Mouse (Mus musculus) hindbrain, postnatal 0 days (tissue): ENCODE data around the gene Pex11a. TPM values are rescaled to one million over a fixed set of nuclear protein-coding genes. Genes with fewer than 3 reads are reported as not detected.

ENCODE experiments used
- ATAC-seq: fragments of 200-750 bp; cut with Nextera tagmentation; 2 replicates; pipeline ENCODE4 v1.8.0; 2017; ENCODE audit warnings: mild to moderate bottlenecking, moderate TSS enrichment, moderate library complexity
- DNase-seq: peaks from one replicate; pipeline ENCODE4 v3.0.0-alpha.2; 2015; ENCODE audit warnings: low spot score
- H3K27ac ChIP-seq: fragments of 300-500 bp; sonication (generic); 2 replicates; pipeline ENCODE4 v1.5.1; 2014; ENCODE audit warnings: mild to moderate bottlenecking
- H3K27me3 ChIP-seq: fragments of 300-500 bp; sonication (generic); 2 replicates; pipeline ENCODE4 v1.6.1; 2014; ENCODE audit warnings: low read length, mixed read lengths; ENCODE audit not compliant: insufficient read depth
- H3K36me3 ChIP-seq: fragments of 300-500 bp; sonication (generic); 2 replicates; pipeline ENCODE4 v1.6.1; 2014; ENCODE audit warnings: low read length, mixed read lengths; ENCODE audit not compliant: insufficient read depth
- H3K4me1 ChIP-seq: fragments of 300-500 bp; sonication (generic); 2 replicates; pipeline ENCODE4 v1.6.1; 2014; ENCODE audit warnings: antibody characterized with exemption, low read length, mixed read lengths; ENCODE audit not compliant: insufficient read depth
- H3K4me2 ChIP-seq: fragments of 300-500 bp; sonication (generic); 2 replicates; pipeline ENCODE4 v1.6.1; 2014; ENCODE audit warnings: low read depth, mild to moderate bottlenecking, low read length, moderate library complexity, mixed read lengths
- H3K4me3 ChIP-seq: fragments of 300-500 bp; sonication (generic); 2 replicates; pipeline ENCODE4 v1.5.1; 2014; ENCODE audit warnings: low read length
- H3K9ac ChIP-seq: fragments of 300-500 bp; sonication (generic); replicated peaks from 2 replicates; pipeline ENCODE4 v1.6.1; 2014; ENCODE audit warnings: mild to moderate bottlenecking, low read length, moderate library complexity, mixed read lengths
- H3K9me3 ChIP-seq: fragments of 300-500 bp; sonication (generic); 2 replicates; pipeline ENCODE4 v1.6.1; 2016; ENCODE audit warnings: low read length, mixed read lengths
- CTCF ChIP-seq: IDR thresholded peaks from 2 replicates; pipeline ENCODE4 v1.5.1; 2016; ENCODE audit warnings: antibody characterized with exemption, control low read depth, low read depth
- WGBS: fragments of 180-500 bp; shearing (Covaris S2); extraction: QIAGEN DNeasy Blood & Tissue Kit; methylation state at CpG from one replicate; pipeline ENCODE4 v1.1.7; 2014; 5-methylcytosine and 5-hydroxymethylcytosine counted together
- polyA plus RNA-seq: library from polyadenylated mRNA; unstranded; fragments of >200 nt; fragmentation: Nextera tagmentation; extraction: Ambion mirVana; gene quantifications from 2 replicates; pipeline ENCODE4 v1.2.1, GENCODE M21; 2015
- total RNA-seq: library from RNA; depleted of rRNA; stranded (reverse); fragments of >200 nt; gene quantifications from 2 replicates; pipeline ENCODE4 v1.2.3, GENCODE M21; 2014

Gene Pex11a
- total and polyA plus RNA-seq, 2 experiments from 2014 or later, result 3.2 to 13.5 TPM

- DNase-seq (no peak), ATAC-seq (no peak)
- Histone ChIP-seq H3K27ac (no peak overlapping the region), H3K9me3 (no peaks in the 10 kb centered on the region), H3K36me3 (no peaks in the 10 kb centered on the region), H3K9ac (no peak overlapping the region), H3K4me3 (no peak overlapping the region), H3K4me2 (no peak overlapping the region), H3K27me3 (no peaks in the 10 kb centered on the region), H3K4me1 (peaks cover 5% of the 10 kb centered on the region; the same call in 1 of the 2 replicates)
- 82% methylated on average over 4 of the region's 4 CpGs for WGBS
- no peak for TF ChIP-seq CTCF
Measured at GRCm38 (mm10) chr7:79740279-79740678, 2.7 kb downstream of the Pex11a start.

GRCm38 (mm10) chr7:79738913-79739312 lies 4.0 kb downstream of the Pex11a start:
- Histone ChIP-seq H3K9ac (no peak overlapping the region), H3K27ac (no peak overlapping the region), H3K4me3 (no peak overlapping the region), H3K4me2 (no peak overlapping the region), H3K27me3 (no peaks in the 10 kb centered on the region), H3K4me1 (peaks cover 5% of the 10 kb centered on the region; the same call in 1 of the 2 replicates), H3K36me3 (no peaks in the 10 kb centered on the region), H3K9me3 (no peaks in the 10 kb centered on the region)
- WGBS, result 94% methylated on average over 2 of the region's 2 CpGs
- no peak for TF ChIP-seq CTCF
- ATAC-seq (no peak), DNase-seq (no peak)

- 91% methylated on average over 14 of the region's 14 CpGs for WGBS
- Histone ChIP-seq H3K4me3 (no peak overlapping the region), H3K36me3 (no peaks in the 10 kb centered on the region), H3K4me2 (no peak overlapping the region), H3K4me1 (no peaks in the 10 kb centered on the region), H3K27me3 (no peaks in the 10 kb centered on the region), H3K9ac (no peak overlapping the region), H3K27ac (no peak overlapping the region), H3K9me3 (no peaks in the 10 kb centered on the region)
- ATAC-seq, result no peak
- no peak for DNase-seq
- no peak for TF ChIP-seq CTCF
Measured at GRCm38 (mm10) chr7:79736511-79736910, 6.4 kb downstream of the Pex11a start.

GRCm38 (mm10) chr7:79734563-79734962 lies 8.4 kb downstream of the Pex11a start:
- ATAC-seq, result peak; percentile 55; the same call in 1 of the 2 replicates
- H3K4me3 ChIP-seq, result no peak overlapping the region
- no peaks in the 10 kb centered on the region for H3K36me3 ChIP-seq
- WGBS, result 76% methylated on average over 8 of the region's 8 CpGs
- H3K9me3 ChIP-seq, result no peaks in the 10 kb centered on the region
- H3K27me3 ChIP-seq, result no peaks in the 10 kb centered on the region
- H3K9ac ChIP-seq, result no peak overlapping the region
- H3K27ac ChIP-seq, result no peak overlapping the region
- TF ChIP-seq CTCF, result no peak
- peak; percentile 23 for DNase-seq
- no peak overlapping the region for H3K4me2 ChIP-seq
- H3K4me1 ChIP-seq, result no peaks in the 10 kb centered on the region

GRCm38 (mm10) chr7:79732622-79733021 lies 10.3 kb downstream of the Pex11a start, which contains the start of gene Plin1:
Gene Plin1, minus strand, starts transcription at chr7:79732903.
- H3K36me3 ChIP-seq, result no peaks in the 10 kb centered on the region
- no peak within 1 kb of the TSS for H3K4me2 ChIP-seq
- no peak for TF ChIP-seq CTCF
- H3K9ac ChIP-seq, result no peak within 1 kb of the TSS
- H3K4me1 ChIP-seq, result no peaks in the 10 kb centered on the region
- H3K27ac ChIP-seq, result no peak within 1 kb of the TSS
- WGBS, result 69% methylated on average over 4 of the region's 4 CpGs
- H3K9me3 ChIP-seq, result no peaks in the 10 kb centered on the region
- ATAC-seq, result no peak
- no peak within 1 kb of the TSS for H3K4me3 ChIP-seq
- no peaks in the 10 kb centered on the region for H3K27me3 ChIP-seq
- no peak for DNase-seq

DNA sequence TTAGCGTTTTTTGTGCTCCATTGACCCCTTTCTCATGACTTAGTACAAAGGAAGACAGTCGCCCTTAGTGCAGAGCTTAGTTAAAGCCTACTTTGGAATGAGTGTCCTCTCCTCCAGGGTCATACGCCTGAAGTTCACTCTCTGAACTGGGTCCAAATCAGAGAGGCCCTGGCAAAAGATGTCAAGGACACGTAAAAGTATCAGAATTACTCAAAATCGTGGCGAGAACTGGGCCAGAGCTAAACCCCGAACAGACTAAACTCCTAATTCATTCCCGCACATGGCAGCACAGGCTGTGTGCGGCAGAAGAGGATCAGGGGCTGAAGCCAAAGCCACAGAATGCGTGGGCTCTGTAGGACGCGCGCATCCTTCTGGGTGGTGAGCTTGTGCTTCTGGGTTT lies 11.5 kb downstream of the Pex11a start:
- no peak for DNase-seq
- Histone ChIP-seq H3K27me3 (no peaks in the 10 kb centered on the region), H3K27ac (no peak overlapping the region), H3K4me3 (no peak overlapping the region), H3K9ac (no peak overlapping the region), H3K9me3 (no peaks in the 10 kb centered on the region), H3K4me1 (no peaks in the 10 kb centered on the region), H3K4me2 (no peak overlapping the region), H3K36me3 (no peaks in the 10 kb centered on the region)
- ATAC-seq, result no peak
- no peak for TF ChIP-seq CTCF
- WGBS, result 81% methylated on average over 13 of the region's 13 CpGs

GRCm38 (mm10) chr7:79729743-79730370 lies 13.1 kb downstream of the Pex11a start:
- peak; percentile 39 for TF ChIP-seq CTCF
- peak; percentile 23 for DNase-seq
- H3K4me1 ChIP-seq, result no peaks in the 10 kb centered on the region
- H3K4me3 ChIP-seq, result no peak overlapping the region
- WGBS, result 64% methylated on average over 11 of the region's 11 CpGs
- H3K9me3 ChIP-seq, result no peaks in the 10 kb centered on the region
- H3K36me3 ChIP-seq, result no peaks in the 10 kb centered on the region
- ATAC-seq, result peak; percentile 50; the same call in 1 of the 2 replicates
- no peak overlapping the region for H3K4me2 ChIP-seq
- H3K9ac ChIP-seq, result no peak overlapping the region
- no peaks in the 10 kb centered on the region for H3K27me3 ChIP-seq
- no peak overlapping the region for H3K27ac ChIP-seq
